Mouse (Mus musculus): Measurements from ENCODE around the gene Aktip. TPM values are rescaled to one million over a fixed set of nuclear protein-coding genes. Genes with fewer than 3 reads are reported as not detected.

The Aktip gene
- 44.4 and 47.1 TPM in 2 replicates for polyA plus RNA-seq (2015; fragmentation: Nextera tagmentation; extraction: Ambion mirVana)

GRCm38 (mm10) chr8:91199876-91200275, at the start of gene Aktip:
Aktip (minus strand) TSS chr8:91199976.

GRCm38 (mm10) chr8:91069834-91070233, 129.9 kb downstream of the Aktip start, which contains the start of gene Rbl2:
Rbl2 (plus strand) TSS chr8:91070057.

Other genes with a start within 250 kb of the Aktip start
- gene Rbl2, start 129.9 kb downstream of the Aktip start, polyA plus RNA-seq (2015; fragmentation: Nextera tagmentation; extraction: Ambion mirVana) = 11.6 and 16.6 TPM in 2 replicates
- 8.8 and 13.8 TPM in 2 replicates for gene Rpgrip1l, start 113.3 kb upstream of the Aktip start, polyA plus RNA-seq (2015; fragmentation: Nextera tagmentation; extraction: Ambion mirVana)
- gene Fto, start 113.5 kb upstream of the Aktip start, polyA plus RNA-seq (2015; fragmentation: Nextera tagmentation; extraction: Ambion mirVana) = 41.5 and 47.7 TPM in 2 replicates

Data from adrenal gland, postnatal 0 days (tissue).